Mouse (Mus musculus): ENCODE data around the gene Fam178b. TPM values are rescaled to one million over a fixed set of nuclear protein-coding genes. Genes with fewer than 3 reads are reported as not detected.
"Not testable (repeated sequence)": the region's sequence is repeated elsewhere in the genome, so short reads cannot be mapped to it uniquely, and the experiment has no call there.

The Fam178b gene
- total RNA-seq, 2 experiments from 2014 or later = not detected

DNA sequence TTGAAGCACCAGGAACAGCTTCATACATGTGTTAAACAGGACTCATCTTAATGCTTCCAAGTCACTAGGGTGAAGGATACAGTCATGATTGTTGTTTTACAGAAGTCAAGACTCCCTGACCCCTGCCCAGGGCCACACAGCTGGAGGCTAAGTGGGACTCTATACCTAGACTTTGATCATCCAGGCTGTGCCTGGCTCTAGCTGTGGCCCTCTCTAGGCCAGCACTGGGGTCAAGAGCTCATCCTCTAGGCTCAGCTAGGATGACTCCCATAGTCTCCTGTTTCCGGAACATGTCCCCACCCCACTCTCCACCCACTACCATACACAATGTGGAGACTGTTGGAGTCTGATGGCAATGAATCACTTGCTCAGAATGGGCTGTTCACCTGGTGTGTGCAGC lies 50.1 kb downstream of the Fam178b start:
- no peak for ATAC-seq (replicated peaks; ENCODE audit: low FRiP score, poor library complexity, severe bottlenecking)

DNA sequence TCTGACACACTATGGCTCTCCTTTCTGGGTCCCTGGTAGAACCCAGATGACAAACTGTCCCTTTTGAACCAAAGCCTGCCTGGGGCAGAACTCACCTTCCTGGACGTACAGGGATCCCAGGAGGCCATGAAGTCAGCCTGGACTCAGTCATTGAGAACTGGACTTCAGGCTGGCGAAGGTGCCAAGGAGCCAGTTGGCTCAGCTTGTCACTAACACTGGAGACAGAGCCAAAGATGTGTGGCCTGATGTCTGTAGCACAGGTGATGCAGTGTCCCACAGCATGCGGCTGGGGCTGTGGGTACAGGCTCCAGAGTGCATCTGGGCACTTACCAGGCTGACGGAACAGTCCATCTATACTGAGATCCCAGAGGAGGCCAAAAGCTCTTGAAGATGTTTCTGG lies 50.9 kb downstream of the Fam178b start:
- no peak for ATAC-seq (replicated peaks; ENCODE audit: low FRiP score, poor library complexity, severe bottlenecking)

DNA sequence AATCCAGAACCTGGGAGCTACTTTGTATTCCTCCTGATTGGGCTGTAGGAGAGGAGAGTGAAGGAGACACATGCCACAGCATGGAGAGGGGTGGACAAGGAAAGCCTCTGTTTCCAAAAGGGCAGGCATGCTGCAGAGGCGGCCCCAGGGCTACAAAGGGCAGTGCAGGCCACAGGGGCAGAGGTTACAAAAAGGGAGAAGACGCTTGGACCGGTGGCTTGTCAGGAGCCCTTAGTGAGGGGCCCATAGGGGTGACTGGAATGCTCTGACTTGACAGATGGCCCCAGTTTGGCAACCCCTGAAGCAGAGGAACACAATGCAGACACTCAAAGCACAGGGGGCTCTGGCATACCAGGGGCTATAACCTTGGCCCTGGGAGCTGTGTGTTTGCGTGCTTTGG lies 51.6 kb downstream of the Fam178b start:
- ATAC-seq (replicated peaks; ENCODE audit: low FRiP score, poor library complexity, severe bottlenecking) = no peak

DNA sequence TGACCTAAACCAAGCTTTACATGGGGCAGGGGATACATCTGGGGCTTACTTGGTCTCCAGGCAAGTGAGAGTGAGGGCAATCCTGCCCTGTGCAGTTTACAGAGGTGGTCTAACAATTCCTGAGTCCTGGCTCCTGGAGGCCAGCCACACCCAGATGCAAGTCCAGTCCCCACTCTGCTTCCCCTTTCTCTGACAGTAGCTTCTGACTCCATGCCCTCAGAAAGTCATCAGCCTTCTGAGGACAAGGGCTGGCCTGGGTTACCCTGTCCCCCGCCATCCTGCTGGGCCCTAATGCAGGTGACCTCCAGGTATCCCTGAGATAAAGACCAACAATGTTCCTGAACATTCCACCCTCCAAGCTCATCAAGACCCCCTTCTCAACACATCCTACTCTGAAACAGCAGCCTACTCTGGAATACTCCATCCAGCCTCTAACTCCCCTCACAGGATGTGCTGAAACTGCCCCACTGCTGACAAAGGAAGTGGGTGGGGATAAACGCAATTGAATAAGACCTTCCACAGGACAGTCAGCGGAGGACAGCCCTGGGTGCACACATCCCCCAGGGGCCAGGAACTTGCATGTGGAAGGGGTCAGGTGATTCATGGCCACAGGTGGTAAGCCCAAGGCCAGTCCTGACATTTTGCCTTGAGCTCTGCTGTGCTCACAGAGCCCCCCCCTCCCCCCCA lies 52.8 kb downstream of the Fam178b start:
- ATAC-seq (replicated peaks; ENCODE audit: low FRiP score, poor library complexity, severe bottlenecking) = no peak

DNA sequence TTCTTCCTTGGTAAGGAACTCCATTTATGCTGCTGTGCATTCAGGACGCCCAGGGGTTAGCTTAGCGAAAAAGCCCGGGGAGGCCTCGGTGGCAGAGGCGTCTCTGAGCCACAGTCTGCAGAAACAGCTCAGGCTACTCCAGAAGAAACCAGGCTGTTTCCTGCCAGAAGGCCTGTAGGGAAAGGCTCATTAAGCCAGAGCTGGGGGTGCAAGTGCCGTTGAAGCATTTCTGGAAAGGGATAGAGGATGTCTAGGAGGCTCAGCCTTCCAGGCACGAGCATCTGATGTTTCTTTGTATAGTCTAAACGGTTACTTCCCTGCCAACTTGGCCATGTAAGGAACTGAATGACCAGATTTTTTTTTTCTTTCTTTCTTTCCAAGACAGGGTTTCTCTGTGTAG lies 54.4 kb downstream of the Fam178b start:
- ATAC-seq (replicated peaks; ENCODE audit: low FRiP score, poor library complexity, severe bottlenecking) = no peak

DNA sequence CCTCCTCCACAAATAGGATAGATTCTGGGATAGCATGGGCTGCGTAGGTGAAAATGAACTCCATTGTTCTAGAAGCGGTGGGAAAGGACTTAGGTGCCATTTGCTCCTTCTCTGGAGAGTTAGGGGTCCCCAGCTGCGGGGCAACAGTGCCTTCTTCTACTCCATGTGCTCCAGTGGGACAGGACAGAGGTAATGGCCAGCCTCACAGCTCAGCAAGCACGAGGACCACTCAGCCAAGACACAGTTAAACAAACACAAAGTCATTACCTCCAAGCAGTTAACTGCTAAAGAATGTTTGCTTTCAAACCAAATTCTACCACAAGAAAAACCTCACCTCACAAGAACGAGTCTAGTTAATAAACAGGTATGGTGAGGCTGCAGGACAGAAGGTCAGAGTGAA lies 57.5 kb downstream of the Fam178b start:
- no peak for ATAC-seq (replicated peaks; ENCODE audit: low FRiP score, poor library complexity, severe bottlenecking)

DNA sequence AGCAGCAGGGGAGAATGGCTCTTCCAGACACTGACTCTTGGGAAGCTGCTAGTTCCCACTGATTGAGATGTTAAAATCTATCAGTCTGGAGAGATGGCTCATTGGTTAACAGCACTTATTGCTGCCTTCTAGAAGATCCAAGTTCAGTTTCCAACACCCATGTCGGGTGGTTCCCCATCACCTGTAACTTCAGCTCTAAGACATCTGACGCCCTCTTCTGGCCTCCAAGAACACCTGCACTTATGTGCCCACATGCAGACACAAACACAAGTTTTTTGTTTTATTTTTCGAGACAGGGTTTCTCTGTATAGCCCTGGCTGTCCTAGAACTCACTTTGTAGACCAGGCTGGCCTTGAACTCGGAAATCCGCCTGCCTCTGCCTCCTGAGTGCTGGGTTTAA lies 67.0 kb downstream of the Fam178b start:
- not testable (repeated sequence) for ATAC-seq (replicated peaks; ENCODE audit: low FRiP score, poor library complexity, severe bottlenecking)

DNA sequence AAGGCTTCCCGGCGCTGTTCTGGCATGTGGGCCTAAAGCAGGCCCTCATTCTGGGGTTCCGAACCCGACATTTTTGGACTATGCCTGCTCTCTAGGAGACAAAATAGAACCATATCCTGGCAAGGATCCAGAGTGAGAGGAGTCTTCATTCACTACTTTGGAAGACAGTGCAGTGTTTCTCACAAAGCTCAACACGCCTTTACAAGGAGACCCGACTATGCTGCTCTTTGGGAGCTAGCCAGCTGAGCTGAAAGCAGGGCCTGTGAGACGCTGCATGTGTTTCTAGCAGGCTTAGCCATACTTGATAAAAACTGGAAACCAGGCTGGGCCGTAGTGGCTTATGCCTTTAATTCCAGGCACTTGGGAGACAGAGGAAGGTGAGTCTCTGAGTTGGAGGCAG lies 67.8 kb downstream of the Fam178b start:
- ATAC-seq (replicated peaks; ENCODE audit: low FRiP score, poor library complexity, severe bottlenecking) = no peak

DNA sequence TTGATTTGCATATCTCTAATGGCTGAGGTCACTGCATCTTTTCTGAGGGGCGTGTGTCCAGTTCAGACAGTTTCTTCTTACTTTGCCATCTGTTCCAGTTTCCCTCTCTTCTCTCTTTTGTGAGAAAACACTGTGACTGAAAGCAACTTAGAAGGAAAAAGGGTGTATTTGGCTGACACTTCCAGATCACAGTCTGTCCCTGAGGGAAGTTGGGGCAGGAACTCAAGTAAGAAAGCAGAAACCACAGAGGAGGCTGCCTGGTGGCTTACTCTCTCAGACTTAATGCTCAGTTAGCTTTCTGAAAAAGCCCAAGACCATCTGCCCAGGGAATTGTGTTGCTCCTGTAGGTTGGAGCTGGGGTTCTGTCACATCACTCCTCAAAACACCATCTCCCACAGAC lies 68.4 kb downstream of the Fam178b start:
- no peak for ATAC-seq (replicated peaks; ENCODE audit: low FRiP score, poor library complexity, severe bottlenecking)

DNA sequence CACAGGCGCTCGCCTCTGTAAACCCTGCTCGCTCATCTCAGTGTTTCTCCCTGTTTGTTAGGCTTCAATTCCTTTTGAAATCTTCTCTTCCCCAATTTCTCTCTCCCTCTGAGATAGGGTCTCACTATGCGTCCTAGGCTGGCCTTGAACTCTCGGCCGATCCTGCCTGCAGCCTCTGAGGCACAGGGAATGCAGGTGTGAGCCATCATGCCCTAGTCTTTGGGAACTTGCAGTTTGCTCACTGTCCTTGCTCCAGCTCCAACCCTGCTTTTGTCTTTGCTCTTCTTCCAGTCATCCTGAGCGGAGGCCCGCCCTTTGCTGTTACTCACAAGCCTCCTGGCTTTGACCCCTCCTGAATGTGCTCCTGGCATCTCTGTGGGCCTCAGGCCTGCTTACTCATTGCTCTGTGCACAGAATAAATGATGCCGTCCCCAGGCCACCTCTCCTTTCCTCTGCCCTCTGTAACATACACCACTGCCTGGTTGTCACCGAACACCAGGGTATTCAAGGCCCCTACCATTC lies 69.5 kb downstream of the Fam178b start:
- no peak for ATAC-seq (replicated peaks; ENCODE audit: low FRiP score, poor library complexity, severe bottlenecking)

DNA sequence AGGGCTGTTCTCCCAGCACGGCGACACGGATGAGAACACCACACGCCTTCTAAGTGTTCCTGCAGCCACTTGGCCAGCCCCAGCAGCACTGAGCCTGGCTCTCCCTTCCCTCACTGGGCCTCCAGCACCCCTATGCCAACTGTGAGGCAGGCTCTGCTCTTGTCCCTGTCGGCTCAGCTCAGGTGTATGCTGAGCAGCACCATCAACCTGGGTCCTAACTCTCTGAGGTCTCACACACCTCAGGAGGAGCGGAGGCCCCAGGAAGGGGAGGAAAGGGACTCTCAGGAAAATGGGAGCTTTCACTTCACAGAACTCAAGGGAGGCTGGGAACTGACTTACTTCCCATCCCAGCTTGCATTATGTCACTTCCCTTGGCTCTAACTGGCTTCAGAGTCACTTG lies 70.6 kb downstream of the Fam178b start:
- no peak for ATAC-seq (replicated peaks; ENCODE audit: low FRiP score, poor library complexity, severe bottlenecking)

DNA sequence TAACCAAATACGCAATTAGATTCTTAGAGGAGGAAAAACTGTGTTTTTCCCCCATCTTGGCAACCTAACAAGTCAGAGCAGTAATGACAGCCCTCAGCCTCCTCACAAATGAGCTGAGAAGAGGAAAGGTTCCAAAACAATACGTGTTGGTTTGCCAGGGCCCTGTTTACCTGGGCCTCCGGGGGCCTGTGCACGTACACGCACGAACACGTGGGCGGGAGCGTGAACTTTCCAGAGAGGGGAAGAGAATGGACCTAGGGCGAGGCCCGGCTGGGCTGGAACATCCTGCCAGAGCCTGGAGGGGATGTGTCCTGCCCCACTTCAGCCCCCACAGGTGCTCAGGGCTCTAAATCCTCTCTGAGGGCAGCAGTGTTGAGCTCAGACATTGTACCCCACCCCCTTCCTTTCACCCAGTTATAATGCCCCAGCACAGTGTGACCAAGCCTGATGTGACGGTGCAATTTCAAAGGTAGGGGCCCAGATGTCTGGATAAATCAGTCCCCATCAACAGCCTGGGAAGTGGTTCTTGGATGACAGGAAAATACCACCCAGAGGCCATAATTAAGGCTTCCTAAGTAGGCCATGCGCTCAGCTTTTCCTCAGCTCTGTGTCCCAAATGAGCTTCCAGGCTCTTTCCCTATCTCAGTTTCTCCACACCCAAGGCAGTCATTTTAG lies 71.4 kb downstream of the Fam178b start:
- ATAC-seq (replicated peaks; ENCODE audit: low FRiP score, poor library complexity, severe bottlenecking) = no peak

DNA sequence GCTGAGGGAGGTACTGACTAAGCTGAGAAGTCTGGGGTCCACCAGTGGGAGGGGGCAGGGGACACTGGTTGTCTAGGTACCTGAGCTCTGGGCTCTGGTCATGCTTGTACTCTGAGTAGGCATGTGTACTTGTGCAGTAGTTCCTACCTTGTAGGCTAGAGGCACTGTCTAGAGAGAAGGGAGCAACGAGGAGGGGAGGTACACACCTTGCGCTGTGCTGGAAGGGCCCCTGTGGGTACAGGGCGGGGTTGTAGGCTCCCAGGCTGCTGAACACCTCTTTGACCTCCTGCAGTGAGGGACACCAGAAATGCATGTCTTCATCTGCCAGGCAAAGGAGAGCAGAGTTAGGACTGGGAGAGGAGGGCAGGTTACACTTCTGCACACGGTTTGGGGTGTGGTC lies 74.8 kb downstream of the Fam178b start:
- no peak for ATAC-seq (replicated peaks; ENCODE audit: low FRiP score, poor library complexity, severe bottlenecking)

DNA sequence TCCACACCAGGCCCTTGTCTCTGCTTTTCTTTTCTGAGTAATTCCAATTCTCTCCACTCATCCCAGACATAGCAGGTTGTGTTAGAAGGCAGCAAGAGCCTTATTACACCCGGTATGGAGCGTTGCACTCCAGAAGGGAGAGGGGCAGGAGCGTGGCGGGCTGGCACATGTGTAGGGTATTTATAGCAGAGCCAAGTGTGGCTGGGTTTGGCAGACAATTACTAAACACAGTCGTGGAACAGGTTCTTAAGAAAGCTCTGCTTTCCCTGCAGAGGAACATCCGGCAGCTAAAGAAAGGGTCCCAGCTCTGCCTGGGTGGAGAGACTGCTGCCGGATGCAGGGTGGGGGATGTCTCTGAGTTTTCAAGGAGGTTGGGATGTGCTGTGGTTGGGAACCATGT lies 76.0 kb downstream of the Fam178b start:
- ATAC-seq (replicated peaks; ENCODE audit: low FRiP score, poor library complexity, severe bottlenecking) = no peak

DNA sequence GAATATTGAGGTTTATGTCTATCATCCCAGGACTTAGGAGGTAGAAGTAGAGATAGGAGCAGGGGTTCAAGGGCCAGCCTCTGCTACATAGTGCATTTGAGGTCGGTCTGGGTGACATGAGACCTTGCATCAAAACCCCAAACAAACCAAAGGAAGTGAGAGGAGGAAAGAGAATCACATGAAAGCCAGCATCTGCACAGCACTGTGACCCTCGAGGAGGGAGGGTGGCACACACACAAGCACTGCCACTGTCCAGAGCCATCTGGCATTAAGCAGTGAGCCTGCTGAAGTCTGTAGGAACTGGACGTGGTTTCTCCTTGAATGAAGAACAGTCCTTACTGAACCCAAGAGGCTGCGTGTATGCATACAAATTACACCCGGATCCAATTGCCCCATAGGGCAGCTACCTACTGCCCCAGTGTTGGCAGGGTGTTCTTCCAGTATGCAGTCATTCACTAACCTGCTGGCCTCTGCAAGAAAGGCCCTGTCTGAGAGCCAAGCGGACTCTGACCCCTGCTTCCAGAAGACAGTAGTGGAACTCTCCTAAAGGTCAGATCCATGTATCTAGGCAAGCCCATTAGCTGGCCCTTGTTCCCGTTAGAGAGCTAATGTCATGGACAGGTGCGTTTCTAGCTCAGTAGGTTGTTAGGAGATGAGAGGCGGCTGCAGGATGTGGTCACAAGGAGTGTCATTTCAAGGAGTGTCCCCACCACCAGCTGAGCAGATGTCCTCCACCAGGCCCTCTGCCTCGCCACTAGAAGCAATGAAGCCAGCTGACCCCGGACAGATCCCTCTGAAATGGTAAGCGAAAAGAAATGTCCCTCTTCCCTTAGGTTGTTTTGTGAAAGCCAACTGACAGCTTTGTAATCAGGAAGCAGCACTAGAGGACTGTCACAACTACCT lies 78.5 kb downstream of the Fam178b start:
- ATAC-seq (replicated peaks; ENCODE audit: low FRiP score, poor library complexity, severe bottlenecking) = no peak

DNA sequence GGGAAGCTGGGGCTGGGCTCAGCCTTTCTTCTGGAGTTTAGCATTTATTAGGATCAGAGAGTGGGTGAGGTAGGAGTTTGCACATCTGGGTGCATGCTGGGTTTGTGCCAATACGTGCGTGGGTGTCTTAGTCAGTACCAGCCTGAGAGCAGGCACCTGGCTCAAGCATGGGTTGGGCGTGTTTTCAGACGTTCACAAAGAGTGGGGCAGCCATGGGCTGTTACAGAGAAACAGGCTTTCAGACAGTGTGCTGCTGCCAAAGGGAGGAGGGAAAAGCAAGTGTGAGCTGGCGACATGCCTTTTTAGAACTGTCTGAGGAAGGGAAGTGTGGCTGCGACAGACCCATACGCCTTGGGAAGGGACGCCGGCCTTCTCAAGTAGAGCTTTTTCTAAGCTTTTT lies 79.6 kb downstream of the Fam178b start:
- no peak for ATAC-seq (replicated peaks; ENCODE audit: low FRiP score, poor library complexity, severe bottlenecking)

DNA sequence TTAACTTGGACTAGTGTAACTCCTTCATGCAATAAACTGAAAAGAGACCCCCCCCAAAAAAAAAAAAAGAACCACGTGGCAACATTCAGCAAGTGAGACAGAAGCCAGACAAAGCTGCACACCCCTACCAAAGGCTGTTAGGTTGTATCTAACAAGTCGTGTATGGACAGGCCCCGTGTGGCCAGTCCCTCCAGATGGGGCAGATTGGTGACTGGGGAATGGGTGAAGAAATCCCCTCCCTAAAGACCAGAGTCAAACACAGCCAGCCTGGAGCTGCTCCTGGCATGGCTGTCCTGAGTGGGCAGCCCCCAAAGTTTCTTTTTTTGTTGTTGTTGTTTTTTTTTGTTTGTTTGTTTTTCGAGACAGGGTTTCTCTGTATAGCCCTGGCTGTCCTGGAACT lies 80.7 kb downstream of the Fam178b start:
- ATAC-seq (replicated peaks; ENCODE audit: low FRiP score, poor library complexity, severe bottlenecking) = no peak

DNA sequence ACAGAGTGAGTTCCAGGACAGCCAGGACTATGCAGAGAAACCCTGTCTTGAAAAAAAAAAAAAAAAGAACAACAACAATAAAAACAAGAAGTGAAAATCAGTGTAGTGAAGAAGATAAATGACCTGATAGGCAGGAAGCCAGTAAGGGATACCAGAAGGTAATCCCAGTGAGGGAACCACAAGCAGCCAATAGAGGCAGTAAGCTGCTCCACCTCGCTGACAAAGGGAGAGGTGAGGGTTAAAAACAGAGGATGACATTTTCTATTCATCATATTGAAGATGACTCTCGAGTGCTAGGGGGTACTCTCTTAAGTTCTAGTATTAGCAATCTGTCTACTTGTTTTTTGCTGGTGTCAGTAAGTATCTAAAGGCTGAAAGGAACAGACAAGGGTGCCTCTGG lies 84.6 kb downstream of the Fam178b start:
- ATAC-seq (replicated peaks; ENCODE audit: low FRiP score, poor library complexity, severe bottlenecking) = no peak

DNA sequence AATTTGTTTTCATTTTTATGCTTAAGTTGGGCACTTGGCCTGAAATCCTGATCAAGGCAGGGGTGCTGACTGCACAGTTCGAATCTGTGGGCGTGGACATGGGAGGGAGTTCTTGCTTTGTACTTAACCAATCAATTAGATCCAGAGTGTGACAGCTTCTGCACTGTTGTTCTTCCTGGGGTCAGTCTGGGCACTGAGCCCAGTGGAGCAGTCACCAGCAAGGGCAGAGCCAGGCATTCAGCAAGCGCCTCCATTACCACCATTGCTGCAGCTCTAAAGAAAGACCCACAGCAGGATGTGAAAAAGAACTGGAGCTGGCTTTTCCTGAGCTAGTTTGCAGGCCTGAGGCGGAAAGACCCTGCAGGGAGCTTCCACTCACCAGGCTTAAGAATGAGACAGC lies 86.9 kb downstream of the Fam178b start:
- ATAC-seq (replicated peaks; ENCODE audit: low FRiP score, poor library complexity, severe bottlenecking) = no peak

DNA sequence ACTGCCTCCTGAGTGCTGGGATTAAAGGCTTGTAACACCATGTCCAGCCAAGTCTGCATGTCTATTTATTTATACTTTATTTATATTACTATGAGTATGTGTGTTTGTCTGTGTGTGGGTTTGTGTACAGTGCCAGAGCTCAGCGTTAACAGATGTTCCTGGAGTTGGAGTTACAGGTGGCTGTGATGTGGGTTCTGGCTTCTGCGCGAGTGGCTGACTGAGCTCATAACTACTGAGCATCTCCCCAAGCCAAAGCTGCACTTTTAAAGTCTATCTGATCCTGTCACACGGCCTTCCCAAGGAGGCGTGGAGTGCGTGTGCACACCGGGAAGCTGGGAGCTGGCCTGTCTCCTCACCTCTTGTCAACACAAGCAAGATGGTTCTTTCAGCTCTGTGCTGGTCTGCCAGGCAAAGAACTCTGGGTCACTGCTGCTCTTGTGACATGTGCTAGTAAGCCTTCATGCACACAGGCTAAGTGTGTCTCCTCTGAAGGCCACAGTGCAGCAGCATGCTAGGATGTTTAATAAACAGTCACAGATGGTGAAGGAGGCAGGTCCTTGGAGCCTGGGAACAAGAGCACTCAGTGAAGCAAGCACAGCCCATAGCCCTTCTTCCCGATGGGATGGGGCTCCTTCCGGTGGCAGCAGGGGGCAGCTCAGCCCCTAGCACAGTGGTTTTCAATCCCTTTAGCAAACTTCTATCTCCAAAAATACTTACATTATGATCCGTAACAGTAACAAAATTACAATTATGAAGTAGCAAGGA lies 87.6 kb downstream of the Fam178b start:
- ATAC-seq (replicated peaks; ENCODE audit: low FRiP score, poor library complexity, severe bottlenecking) = no peak
